In the genomic region with DNA sequence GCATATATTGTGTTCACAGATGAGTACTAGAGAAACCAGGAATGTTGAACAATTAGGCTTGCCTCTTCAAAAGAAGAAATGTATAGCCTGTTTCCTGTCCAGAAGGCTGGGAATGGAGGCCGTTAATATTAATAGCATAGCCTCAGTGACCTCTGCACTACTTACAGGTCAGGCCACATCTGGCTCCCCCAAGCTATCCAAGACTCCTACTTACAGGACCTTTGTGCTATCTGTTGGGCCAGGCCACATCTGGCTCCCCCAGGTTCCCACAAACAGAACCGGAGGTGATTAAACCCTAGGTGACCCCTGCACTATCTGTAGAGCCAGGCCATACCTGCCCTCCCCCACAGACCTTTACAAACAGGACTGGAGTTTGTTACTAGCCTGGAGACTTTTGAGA, we compare ENCODE assay signal across 19 mouse cellular contexts.
DNase-seq lines count a peak whose midpoint lies in the region; ATAC-seq lines count a peak whose summit lies in the region.
"Had no signal": no experiment of that assay in that cellular context is flagged by ENCODE, and none has a peak within 500 bp of the region (broad histone marks: within the 10 kb centered on the region; RNA-seq: fewer than 3 reads in every experiment).

No protein-coding gene starts in this region.

- peaks cover 4% of the 10 kb centered on the region for H3K4me1 ChIP-seq in neural tube, embryonic 15.5 days
- H3K4me1 ChIP-seq in limb, embryonic 10.5 days = peaks cover 62% of the 10 kb centered on the region
- H3K4me1 ChIP-seq: embryonic facial prominence, embryonic 12.5 days; forebrain, embryonic 15.5 days had no signal

- ATAC-seq in neural tube, embryonic 15.5 days (ENCODE audit: low FRiP score) = no peak
- ATAC-seq: CD4-positive, CD25-positive, alpha-beta regulatory T cell, adult 4 months; forebrain, embryonic 15.5 days; hindbrain, embryonic 16.5 days had no signal

- H3K4me2 ChIP-seq in neural tube, embryonic 15.5 days = no peak overlapping the region
- H3K4me2 ChIP-seq: embryonic facial prominence, embryonic 12.5 days; forebrain, embryonic 15.5 days; heart, embryonic 12.5 days had no signal

- WGBS in neural tube, embryonic 15.5 days = 66% methylated on average over 2 of the region's 2 CpGs
- 5% methylated on average over 2 of the region's 2 CpGs for WGBS in limb, embryonic 10.5 days

- H3K4me3 ChIP-seq in neural tube, embryonic 15.5 days (replicated peaks) = no peak overlapping the region
- H3K4me3 ChIP-seq in limb, embryonic 10.5 days = no peak overlapping the region
- H3K4me3 ChIP-seq: embryonic facial prominence, embryonic 12.5 days; forebrain, embryonic 15.5 days; heart, embryonic 12.5 days had no signal

- H3K36me3 ChIP-seq in neural tube, embryonic 15.5 days = no peaks in the 10 kb centered on the region
- no peaks in the 10 kb centered on the region for H3K36me3 ChIP-seq in limb, embryonic 10.5 days
- H3K36me3 ChIP-seq: embryonic facial prominence, embryonic 12.5 days; forebrain, embryonic 15.5 days; G1E; heart, embryonic 12.5 days had no signal

- H3K9me3 ChIP-seq in neural tube, embryonic 15.5 days (replicated peaks) = no peaks in the 10 kb centered on the region
- no peaks in the 10 kb centered on the region for H3K9me3 ChIP-seq in limb, embryonic 10.5 days (replicated peaks)
- H3K9me3 ChIP-seq: embryonic facial prominence, embryonic 12.5 days; forebrain, embryonic 15.5 days; G1E; heart, embryonic 12.5 days had no signal

- peak; percentile 34 for DNase-seq in neural tube, embryonic 10.5 days (ENCODE audit: extremely low spot score, low spot score)
- DNase-seq in embryo, embryonic 9.5 days (ENCODE audit: extremely low spot score) = peak; percentile 29
- DNase-seq in limb, embryonic 10.5 days (ENCODE audit: low spot score) = peak; percentile 60
- DNase-seq in adrenal gland, adult 2 months = no peak
- DNase-seq in left cerebral cortex, adult 11 months (ENCODE audit: low spot score) = no peak
- no peak for DNase-seq in adrenal gland, adult (ENCODE audit: inconsistent age in 2 of 2, low spot score in 1 of 2)
- DNase-seq: adrenal gland, postnatal 25 days; cerebellum, adult 11 months; cerebellum, adult 8-10 months; cerebellum, postnatal 14 days; gastrocnemius, postnatal 10 days; kidney, adult 11 months had no signal

- H3K9ac ChIP-seq in neural tube, embryonic 15.5 days (replicated peaks) = no peak overlapping the region
- H3K9ac ChIP-seq: embryonic facial prominence, embryonic 12.5 days; forebrain, embryonic 15.5 days; heart, embryonic 12.5 days had no signal

- no peak overlapping the region for H3K27ac ChIP-seq in neural tube, embryonic 15.5 days (replicated peaks)
- H3K27ac ChIP-seq in limb, embryonic 10.5 days = peak overlapping the region; percentile 51
- H3K27ac ChIP-seq: embryonic facial prominence, embryonic 12.5 days; forebrain, embryonic 15.5 days had no signal

- H3K27me3 ChIP-seq in neural tube, embryonic 15.5 days (replicated peaks) = no peaks in the 10 kb centered on the region
- no peaks in the 10 kb centered on the region for H3K27me3 ChIP-seq in limb, embryonic 10.5 days (ENCODE audit: low read depth, poor library complexity, severe bottlenecking)
- H3K27me3 ChIP-seq: embryonic facial prominence, embryonic 12.5 days; forebrain, embryonic 15.5 days; heart, embryonic 12.5 days had no signal

Comparison
In these comparisons a context has a peak if more than half of its experiments do, and no peak if none do; other contexts are left out.
1. DNase-seq: peak in neural tube, embryonic 10.5 days (single experiment), embryo, embryonic 9.5 days (single experiment) and limb, embryonic 10.5 days (single experiment); none in adrenal gland, adult 2 months (single experiment), left cerebral cortex, adult 11 months (single experiment) and adrenal gland, adult (0 of 2).